Mouse (Mus musculus) granulocyte monocyte progenitor cell, adult 5-6 weeks (primary cell): ENCODE measurements at regions not wholly inside any gene's neighbourhood (a gene's known extent, or its start where the extent isn't known, plus 50 kb on each side); places are given as distances from the start of the nearest gene placed in this dataset.

Experiments used
- ATAC-seq: replicated peaks from 2 replicates; pipeline ENCODE4 v1.8.0; 2016; ENCODE audit warnings: mild to moderate bottlenecking, moderate TSS enrichment, inconsistent platforms; ENCODE audit not compliant: poor library complexity, severe bottlenecking

DNA sequence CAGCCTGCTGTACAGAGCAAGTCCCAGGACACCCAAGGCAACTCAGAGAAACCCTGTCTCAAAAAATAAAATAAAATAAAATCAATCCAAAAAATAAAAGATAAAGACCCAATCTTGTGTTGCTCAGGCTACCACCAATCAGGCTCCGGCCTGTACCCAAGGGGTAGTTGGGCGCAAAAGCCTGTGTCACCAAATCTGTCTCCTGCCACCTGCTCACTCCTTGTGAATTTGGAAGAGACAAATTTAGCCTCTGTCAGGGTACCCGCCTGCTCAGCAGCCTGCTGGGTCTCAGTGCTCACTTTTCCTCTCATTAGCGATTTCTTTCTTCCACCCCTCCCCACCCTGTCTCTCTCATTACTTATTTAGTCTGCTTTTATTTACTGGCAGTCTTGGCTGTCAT, 54.6 kb downstream of the Sox4 start:
- ATAC-seq, result no peak

DNA sequence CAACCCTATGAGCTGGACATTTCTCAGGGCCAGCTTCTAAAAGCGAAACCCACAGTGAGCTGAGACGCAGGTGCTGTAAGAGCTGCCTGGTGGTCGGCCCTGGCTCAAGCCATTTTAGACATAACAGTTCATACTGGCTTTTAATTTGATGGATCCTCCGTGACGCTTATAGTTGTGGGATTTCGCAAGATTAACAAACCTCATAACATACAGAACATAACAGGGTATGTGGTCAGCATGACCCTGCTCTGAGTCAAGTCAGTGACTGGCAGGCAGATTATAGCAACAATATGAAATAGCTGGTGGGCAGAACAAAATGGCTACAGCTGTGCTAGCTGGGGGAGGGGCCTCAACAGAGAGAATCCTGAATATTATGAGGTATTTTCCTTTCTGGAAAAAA, 60.6 kb downstream of the Sox4 start:
- no peak for ATAC-seq

DNA sequence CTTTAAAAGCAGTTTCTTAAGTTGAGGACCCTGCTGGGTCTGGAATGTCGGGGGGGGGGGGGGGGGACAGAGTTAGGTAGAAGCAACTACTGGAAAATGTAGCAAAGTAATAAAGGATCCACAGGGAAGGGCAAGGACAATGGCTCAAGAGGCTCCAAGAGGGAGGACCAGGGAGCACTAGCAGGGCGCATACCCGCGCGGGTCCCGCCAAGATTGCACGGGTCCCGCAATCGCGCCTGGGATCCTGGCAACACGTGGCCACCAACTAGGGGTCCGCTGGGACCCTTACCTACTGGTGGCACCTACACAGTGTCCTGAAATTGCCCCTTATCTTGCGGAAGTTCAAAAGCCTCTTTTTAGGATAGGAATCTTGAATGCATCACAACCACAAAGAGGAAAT, 66.4 kb downstream of the Sox4 start:
- no peak for ATAC-seq

- 0 out of 2 replicates have a peak, but pooled peaks have one; percentile 29 for ATAC-seq
Measured at GRCm38 (mm10) chr13:28886691-28887090, 66.8 kb downstream of the Sox4 start.

- peak; percentile 47 for ATAC-seq
Measured at GRCm38 (mm10) chr13:28885083-28886037, 68.2 kb downstream of the Sox4 start.

GRCm38 (mm10) chr13:28884191-28884820, 69.2 kb downstream of the Sox4 start:
- ATAC-seq, result peak; percentile 41

- no peak for ATAC-seq
Measured at GRCm38 (mm10) chr13:28883398-28883797, 70.1 kb downstream of the Sox4 start.

DNA sequence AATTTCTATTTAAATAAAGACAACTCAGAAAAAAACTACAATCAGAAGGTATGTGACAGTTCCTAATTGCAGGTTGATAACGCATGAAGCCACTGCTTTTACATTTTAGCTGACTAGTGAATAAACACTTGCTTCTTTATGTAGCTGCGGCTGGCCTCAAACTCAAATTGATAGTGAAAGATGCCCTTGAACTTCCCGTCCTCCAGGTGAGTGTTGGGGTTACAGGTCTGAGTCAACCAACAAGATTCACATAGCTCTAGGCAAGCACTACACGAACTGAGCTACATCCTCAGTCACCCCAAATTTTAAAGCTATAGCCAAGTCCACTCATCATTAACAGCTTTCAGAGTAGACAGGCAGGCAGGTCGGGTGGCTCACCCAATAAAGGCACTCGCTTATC, 72.6 kb downstream of the Sox4 start:
- no peak for ATAC-seq

GRCm38 (mm10) chr13:28878692-28879091, 74.8 kb downstream of the Sox4 start:
- ATAC-seq, result peak; percentile 33; the same call in 1 of the 2 replicates

DNA sequence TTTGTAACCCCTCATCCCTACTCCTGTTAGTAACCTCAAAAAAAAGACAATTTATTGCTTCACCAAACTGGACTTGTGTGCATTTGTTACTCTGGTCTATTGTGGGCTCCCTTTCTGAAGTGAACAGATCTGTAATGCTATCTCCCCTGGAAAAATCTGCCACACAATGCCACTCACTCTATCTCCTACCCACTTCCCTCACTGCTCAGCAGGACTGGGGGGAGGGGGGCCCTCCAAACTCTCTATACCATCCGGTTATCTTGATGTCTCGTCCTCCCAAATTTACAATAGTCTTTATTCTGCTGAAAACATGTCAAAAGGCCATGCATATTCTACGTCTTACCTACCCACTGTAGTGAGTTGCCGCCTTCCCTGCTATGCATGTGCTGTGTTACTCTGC, 76.7 kb downstream of the Sox4 start:
- 0 out of 2 replicates have a peak, but pooled peaks have one; percentile 24 for ATAC-seq

- no peak for ATAC-seq
Measured at GRCm38 (mm10) chr13:28870681-28871080, 82.8 kb downstream of the Sox4 start.

DNA sequence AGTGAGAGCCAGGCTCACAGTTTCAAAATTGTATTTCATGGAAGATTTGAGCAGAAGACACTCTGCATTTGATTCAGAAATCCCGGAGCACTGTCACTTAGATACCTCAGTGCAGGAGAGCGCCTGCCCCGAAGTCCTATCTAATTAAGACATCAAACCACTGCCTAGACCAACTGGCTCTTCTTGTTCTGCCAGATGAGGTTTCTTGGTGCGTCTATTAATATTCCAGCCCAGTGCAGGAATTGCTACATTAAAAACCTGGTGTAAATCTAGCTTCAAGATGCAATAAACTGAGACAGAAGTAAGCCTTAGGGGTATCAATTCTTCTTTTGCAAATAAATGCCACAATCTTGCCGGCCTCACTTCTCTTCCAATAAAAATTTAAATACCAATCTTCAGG, 86.3 kb downstream of the Sox4 start:
- ATAC-seq, result no peak

DNA sequence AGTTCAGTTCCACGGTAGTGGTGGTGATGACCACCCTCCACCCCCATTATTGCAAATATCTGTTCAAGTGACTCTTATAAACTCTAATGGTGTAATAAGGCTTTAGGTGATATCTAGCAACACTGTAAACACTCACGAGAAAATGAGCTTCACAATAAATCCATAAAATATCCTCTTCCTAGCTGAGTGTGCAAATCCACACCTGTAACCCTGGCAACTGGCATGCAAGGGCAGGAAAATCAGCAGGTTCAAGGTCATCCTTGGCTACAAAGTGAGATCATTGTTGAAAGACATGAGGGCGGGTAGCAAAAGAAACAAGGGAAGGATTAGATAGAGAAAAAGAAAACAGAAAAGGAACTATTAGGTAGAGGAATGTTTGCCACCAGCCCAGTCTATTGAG, 86.8 kb downstream of the Sox4 start:
- ATAC-seq, result no peak

DNA sequence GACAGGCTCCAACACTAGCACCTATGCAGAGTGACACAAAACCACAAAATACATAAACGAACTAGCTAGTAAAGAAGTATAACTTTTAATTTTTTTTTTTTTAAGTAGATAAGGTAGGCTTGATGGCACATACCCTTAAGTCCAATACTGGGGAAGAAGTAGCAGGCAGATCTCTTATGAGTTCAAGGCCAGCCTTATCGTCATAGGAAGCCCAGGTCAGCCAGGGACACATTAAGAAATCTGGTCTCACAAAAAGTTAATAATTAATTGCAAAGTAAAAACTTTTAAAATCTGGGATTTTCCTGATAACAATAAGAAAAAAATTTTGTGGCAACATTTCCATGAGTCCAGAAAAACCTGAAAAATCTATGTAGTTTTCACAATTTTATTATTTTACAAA, 92.9 kb downstream of the Sox4 start:
- no peak for ATAC-seq

- no peak for ATAC-seq
Measured at GRCm38 (mm10) chr13:28859829-28860427, 93.6 kb downstream of the Sox4 start.

DNA sequence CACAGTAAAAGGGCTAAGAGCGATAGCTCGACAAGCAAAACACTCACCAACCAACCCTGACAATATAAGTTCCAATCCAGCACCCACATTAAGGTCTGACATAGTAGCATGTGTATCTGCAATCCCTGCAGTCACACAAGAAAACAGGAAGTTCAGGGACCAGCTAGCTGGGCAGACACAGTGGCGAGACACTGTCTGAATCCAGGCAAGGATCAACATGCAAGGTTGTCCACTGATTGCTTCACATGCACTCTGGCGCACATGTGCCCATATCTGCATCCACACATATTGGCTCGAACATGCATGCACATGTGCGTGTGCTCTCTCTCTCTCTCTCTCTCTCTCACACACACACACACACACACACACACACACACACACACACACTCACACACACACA, 95.5 kb downstream of the Sox4 start:
- peak; percentile 97 for ATAC-seq

DNA sequence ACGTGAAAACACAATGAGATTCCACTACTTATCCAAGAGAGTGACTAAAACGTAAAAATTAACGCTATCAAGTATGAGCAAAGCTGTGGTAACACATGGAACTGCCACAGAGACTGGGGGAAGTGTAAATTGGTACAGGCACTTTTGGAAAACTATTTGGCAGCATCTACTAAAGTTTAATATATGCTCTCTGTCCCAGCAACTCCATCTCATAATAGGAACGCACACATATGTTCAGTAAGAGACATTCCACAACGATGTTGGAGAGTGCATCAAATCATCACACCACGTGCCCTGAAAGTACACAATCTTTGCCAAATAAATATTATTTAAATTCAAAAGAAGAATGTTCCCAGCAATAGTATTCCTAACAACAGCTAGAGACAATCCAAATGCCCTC, 96.3 kb downstream of the Sox4 start:
- no peak for ATAC-seq

DNA sequence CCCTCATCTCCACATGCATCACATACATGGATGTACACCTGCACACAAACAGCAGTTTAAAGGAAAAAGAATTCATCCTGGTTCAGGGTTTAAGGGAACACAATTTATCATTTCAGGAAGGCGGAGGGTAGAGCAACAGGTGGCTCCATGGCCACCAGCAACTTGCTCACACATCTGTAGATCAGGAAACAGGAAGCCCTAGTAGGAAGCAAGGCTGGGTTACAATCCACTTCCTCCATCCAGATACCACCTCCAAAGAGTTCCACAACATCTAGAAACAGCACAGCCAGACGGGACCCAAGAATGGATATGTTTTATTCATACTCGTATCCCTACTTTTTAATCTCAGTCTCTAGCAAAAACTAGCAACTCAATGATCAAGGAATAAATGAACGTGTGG, 97.0 kb downstream of the Sox4 start:
- ATAC-seq, result peak; percentile 68

GRCm38 (mm10) chr13:28854247-28854646, 99.3 kb downstream of the Sox4 start:
- ATAC-seq, result no peak

DNA sequence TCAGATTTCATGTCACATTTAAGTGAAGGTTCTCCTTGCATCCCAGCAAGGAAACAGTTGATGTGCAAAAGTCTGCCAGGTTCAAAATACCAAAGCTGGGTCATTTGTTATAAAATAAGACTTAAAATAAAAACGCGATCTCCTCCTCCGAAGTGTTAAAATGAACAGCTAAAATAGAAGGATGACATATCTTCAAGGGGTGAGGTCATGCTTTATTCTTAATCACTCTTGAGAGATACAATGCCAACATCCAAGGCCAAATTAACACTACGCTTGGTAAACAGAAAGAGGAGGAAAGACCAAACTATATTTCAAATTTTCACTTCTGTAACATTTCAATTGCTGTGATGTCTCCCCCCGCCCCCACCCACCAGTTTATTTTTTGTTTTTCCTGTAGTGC, 105.2 kb downstream of the Sox4 start:
- ATAC-seq, result no peak

GRCm38 (mm10) chr13:28847478-28847877, 106.0 kb downstream of the Sox4 start:
- ATAC-seq, result no peak
